Mouse (Mus musculus) central nervous system, embryonic 11.5 days (tissue): Measurements from ENCODE around the gene Gm28269. TPM values are rescaled to one million over a fixed set of nuclear protein-coding genes. Genes with fewer than 3 reads are reported as not detected.

Experiments used
- polyA plus RNA-seq: library from polyadenylated mRNA; depleted of rRNA; stranded (reverse); fragments of >200 nt; gene quantifications from 2 replicates; pipeline ENCODE4 v1.2.3, GENCODE M21; 2012; rRNA removed

Gm28269 gene
- polyA plus RNA-seq: not detected in 2 replicates

GRCm38 (mm10) chrX:21744997-21745396 lies at the start of gene Gm28269:
Gene Gm28269, minus strand, starts transcription at chrX:21745097.

GRCm38 (mm10) chrX:21714829-21715228 lies 30.1 kb downstream of the Gm28269 start, which contains the start of gene Slc6a14:
Gene Slc6a14, plus strand, starts transcription at chrX:21714896.

Other genes with a start within 250 kb of the Gm28269 start
- gene Slc6a14, start 30.2 kb downstream of the Gm28269 start, polyA plus RNA-seq: 0.02 and 0.05 TPM in 2 replicates